Comparison of ENCODE assay signal across 20 mouse cellular contexts in genomic region chr11:19005007-19005912, GRCm38 (mm10). TPM values are rescaled to one million over a fixed set of nuclear protein-coding genes. Genes with fewer than 3 reads are reported as not detected.
A peak's percentile ranks its signal among the peaks of the same experiment; 100 is the strongest.
DNase-seq lines count a peak whose midpoint lies in the region; ATAC-seq and TF ChIP-seq lines count a peak whose summit lies in the region.
"Had no signal": no experiment of that assay in that cellular context is flagged by ENCODE, and none has a peak within 500 bp of the region (broad histone marks: within the 10 kb centered on the region; RNA-seq: fewer than 3 reads in every experiment).

No protein-coding gene starts in this region.

- no peak for TF ChIP-seq EP300 in stomach, postnatal 0 days (optimal IDR thresholded peaks at IDR 0.05)
- TF ChIP-seq EP300 in heart, adult 2 months (IDR thresholded peaks at IDR 0.05; ENCODE audit: insufficient read depth, low read depth, low read length), result no peak

- no peaks in the 10 kb centered on the region; the same call in 1 of the 2 replicates for H3K79me2 ChIP-seq in heart, adult 2 months (replicated peaks; ENCODE audit: control insufficient read depth, insufficient read depth, low read length)

- no peak overlapping the region for H3K9ac ChIP-seq in hindbrain, embryonic 15.5 days
- H3K9ac ChIP-seq in hindbrain, embryonic 11.5 days (ENCODE audit: low read depth, low read length), result no peak overlapping the region
- no peak overlapping the region for H3K9ac ChIP-seq in lung, embryonic 16.5 days (ENCODE audit: low read length)
- H3K9ac ChIP-seq in intestine, embryonic 15.5 days, result no peak overlapping the region
- no peak overlapping the region for H3K9ac ChIP-seq in stomach, postnatal 0 days (ENCODE audit: low read length)
- H3K9ac ChIP-seq in heart, adult 2 months (ENCODE audit: low read depth, low read length), result no peak overlapping the region
- H3K9ac ChIP-seq: forebrain, postnatal 0 days had no signal

- intact Hi-C loops in heart, adult 2 months (cut with DNase I), result no loop called here

- H3K27ac ChIP-seq in hindbrain, embryonic 15.5 days (replicated peaks), result 0 out of 2 replicates have a peak overlapping the region, but pooled peaks have one; percentile 38
- H3K27ac ChIP-seq in hindbrain, embryonic 11.5 days (ENCODE audit: low read depth, low read length), result no peak overlapping the region
- H3K27ac ChIP-seq in lung, embryonic 16.5 days (ENCODE audit: low read length), result peak overlapping the region; percentile 89
- no peak overlapping the region for H3K27ac ChIP-seq in intestine, embryonic 15.5 days
- peak overlapping the region; percentile 35; the same call in 1 of the 2 replicates for H3K27ac ChIP-seq in stomach, postnatal 0 days (replicated peaks)
- no peak overlapping the region for H3K27ac ChIP-seq in heart, adult 2 months
- H3K27ac ChIP-seq: forebrain, embryonic 10.5 days; midbrain, embryonic 10.5 days had no signal

- peak overlapping the region; percentile 95 for H3K4me2 ChIP-seq in hindbrain, embryonic 15.5 days
- H3K4me2 ChIP-seq in hindbrain, embryonic 11.5 days (replicated peaks; ENCODE audit: low read depth, low read length), result no peak overlapping the region
- H3K4me2 ChIP-seq in lung, embryonic 16.5 days (ENCODE audit: low read depth, low read length), result no peak overlapping the region
- H3K4me2 ChIP-seq in intestine, embryonic 15.5 days (replicated peaks), result no peak overlapping the region
- no peak overlapping the region for H3K4me2 ChIP-seq in stomach, postnatal 0 days (replicated peaks; ENCODE audit: low read depth)

- DNase-seq in hindbrain, embryonic 11.5 days (ENCODE audit: low spot score), result no peak
- DNase-seq in lung, postnatal 36 days, result no peak
- no peak for DNase-seq in stomach, postnatal 0 days (ENCODE audit: low spot score)
- DNase-seq in heart, adult 2 months, result no peak
- DNase-seq: adrenal gland, adult 2 months; cerebellum, adult 11-12 months; cerebellum, postnatal 10 days; forebrain, postnatal 0 days; gastrocnemius, postnatal 14 days; heart, adult 18-20 months; kidney, adult 11 months; kidney, postnatal 10 days; thymus, postnatal 14 days had no signal

- 0 out of 2 replicates have a peak, but pooled peaks cover 4% of the 10 kb centered on the region for H3K36me3 ChIP-seq in hindbrain, embryonic 15.5 days
- H3K36me3 ChIP-seq in hindbrain, embryonic 11.5 days (ENCODE audit: control insufficient read depth, insufficient read depth, low read length), result peaks cover 2% of the 10 kb centered on the region; the same call in 1 of the 2 replicates
- 0 out of 2 replicates have a peak, but pooled peaks cover 3% of the 10 kb centered on the region for H3K36me3 ChIP-seq in lung, embryonic 16.5 days (ENCODE audit: control insufficient read depth, insufficient read depth, low read length)
- H3K36me3 ChIP-seq in intestine, embryonic 15.5 days, result no peaks in the 10 kb centered on the region
- H3K36me3 ChIP-seq in stomach, postnatal 0 days (ENCODE audit: control insufficient read depth, insufficient read depth, low read length), result peaks cover 12% of the 10 kb centered on the region
- peaks cover 7% of the 10 kb centered on the region for H3K36me3 ChIP-seq in heart, adult 2 months (ENCODE audit: control insufficient read depth, insufficient read depth, low read length)
- H3K36me3 ChIP-seq: G1E had no signal

- H3K4me1 ChIP-seq in hindbrain, embryonic 15.5 days (replicated peaks), result peaks cover 47% of the 10 kb centered on the region
- peaks cover 10% of the 10 kb centered on the region for H3K4me1 ChIP-seq in hindbrain, embryonic 11.5 days (replicated peaks; ENCODE audit: control insufficient read depth, insufficient read depth, low read length)
- peaks cover 13% of the 10 kb centered on the region for H3K4me1 ChIP-seq in lung, embryonic 16.5 days (replicated peaks; ENCODE audit: control insufficient read depth, insufficient read depth, low read length)
- H3K4me1 ChIP-seq in intestine, embryonic 15.5 days (replicated peaks), result peaks cover 9% of the 10 kb centered on the region; the same call in 1 of the 2 replicates
- no peaks in the 10 kb centered on the region for H3K4me1 ChIP-seq in stomach, postnatal 0 days (replicated peaks; ENCODE audit: control insufficient read depth, insufficient read depth)
- peaks cover 2% of the 10 kb centered on the region; the same call in 1 of the 2 replicates for H3K4me1 ChIP-seq in heart, adult 2 months (ENCODE audit: control insufficient read depth, insufficient read depth, low read length)

- no peak for TF ChIP-seq CTCF in stomach, postnatal 0 days (IDR thresholded peaks at IDR 0.05; ENCODE audit: low read depth)
- TF ChIP-seq CTCF in heart, adult 2 months (IDR thresholded peaks at IDR 0.05), result no peak

- H3K27me3 ChIP-seq in hindbrain, embryonic 15.5 days, result no peaks in the 10 kb centered on the region
- H3K27me3 ChIP-seq in hindbrain, embryonic 11.5 days (ENCODE audit: control insufficient read depth, insufficient read depth, low read length), result no peaks in the 10 kb centered on the region
- H3K27me3 ChIP-seq in lung, embryonic 16.5 days (ENCODE audit: control insufficient read depth, insufficient read depth, low read depth, low read length), result no peaks in the 10 kb centered on the region
- no peaks in the 10 kb centered on the region for H3K27me3 ChIP-seq in intestine, embryonic 15.5 days (replicated peaks)
- H3K27me3 ChIP-seq in stomach, postnatal 0 days (ENCODE audit: control insufficient read depth, insufficient read depth, low read length), result no peaks in the 10 kb centered on the region
- H3K27me3 ChIP-seq in heart, adult 2 months (ENCODE audit: control insufficient read depth, insufficient read depth, low read length), result no peaks in the 10 kb centered on the region
- H3K27me3 ChIP-seq: CH12.LX had no signal

- 76% methylated on average over 9 of the region's 9 CpGs for WGBS in hindbrain, embryonic 15.5 days
- WGBS in hindbrain, embryonic 11.5 days, result 88% methylated on average over 9 of the region's 9 CpGs
- 36% methylated on average over 9 of the region's 9 CpGs for WGBS in lung, embryonic 16.5 days
- WGBS in intestine, embryonic 15.5 days, result 44% methylated on average over 9 of the region's 9 CpGs
- WGBS in stomach, postnatal 0 days, result 28% methylated on average over 9 of the region's 9 CpGs
- 91% methylated on average over 9 of the region's 9 CpGs for WGBS in heart, adult 2 months

- H3K9me3 ChIP-seq in hindbrain, embryonic 15.5 days, result no peaks in the 10 kb centered on the region
- no peaks in the 10 kb centered on the region for H3K9me3 ChIP-seq in hindbrain, embryonic 11.5 days (ENCODE audit: control insufficient read depth, low read length)
- H3K9me3 ChIP-seq in lung, embryonic 16.5 days (ENCODE audit: control insufficient read depth, low read length), result no peaks in the 10 kb centered on the region
- H3K9me3 ChIP-seq in intestine, embryonic 15.5 days, result no peaks in the 10 kb centered on the region
- H3K9me3 ChIP-seq in stomach, postnatal 0 days (ENCODE audit: control insufficient read depth, low read length), result no peaks in the 10 kb centered on the region
- H3K9me3 ChIP-seq: forebrain, embryonic 10.5 days; G1E; midbrain, embryonic 10.5 days had no signal

- TF ChIP-seq POLR2A in heart, adult 2 months (IDR thresholded peaks at IDR 0.05; ENCODE audit: insufficient read depth, low read depth, low read length), result no peak

- no peak overlapping the region for H3K4me3 ChIP-seq in hindbrain, embryonic 15.5 days
- H3K4me3 ChIP-seq in hindbrain, embryonic 11.5 days (ENCODE audit: low read depth, low read length), result no peak overlapping the region
- no peak overlapping the region for H3K4me3 ChIP-seq in lung, embryonic 16.5 days (ENCODE audit: low read length)
- H3K4me3 ChIP-seq in intestine, embryonic 15.5 days (replicated peaks), result no peak overlapping the region
- no peak overlapping the region for H3K4me3 ChIP-seq in stomach, postnatal 0 days (ENCODE audit: low read depth, low read length)
- H3K4me3 ChIP-seq in heart, adult 2 months, result no peak overlapping the region
- H3K4me3 ChIP-seq: forebrain, embryonic 10.5 days; midbrain, embryonic 10.5 days had no signal

- ATAC-seq in hindbrain, embryonic 15.5 days (ENCODE audit: low FRiP score, low read depth), result no peak
- ATAC-seq in hindbrain, embryonic 11.5 days (ENCODE audit: low FRiP score), result no peak
- peak; percentile 75 for ATAC-seq in lung, embryonic 16.5 days (ENCODE audit: low read depth)
- peak; percentile 42; the same call in 1 of the 2 replicates for ATAC-seq in intestine, embryonic 15.5 days
- no peak for ATAC-seq in stomach, postnatal 0 days (ENCODE audit: low FRiP score, low TSS enrichment)
- ATAC-seq: forebrain, postnatal 0 days had no signal

RNA-seq across cellular contexts. Expression of gene Meis1, which starts 13.5 kb away (rescaled TPM):
- 159 and 178 TPM in 2 replicates for polyA plus RNA-seq in hindbrain, embryonic 15.5 days (2015; fragmentation: Nextera tagmentation; extraction: Ambion mirVana)
- 132 and 149 TPM in 2 replicates for polyA plus RNA-seq in hindbrain, embryonic 11.5 days (2014; fragmentation: Nextera tagmentation; extraction: Ambion mirVana)
- 94.4 and 99.9 TPM in 2 replicates for polyA plus RNA-seq in lung, embryonic 16.5 days (2015; fragmentation: Nextera tagmentation; extraction: Ambion mirVana)
- polyA plus RNA-seq in intestine, embryonic 15.5 days (2015; fragmentation: Nextera tagmentation; extraction: Ambion mirVana), result 106 and 112 TPM in 2 replicates
- 48.5 and 50.2 TPM in 2 replicates for polyA plus RNA-seq in stomach, postnatal 0 days (2015; fragmentation: Nextera tagmentation; extraction: Ambion mirVana)
- total RNA-seq in heart, adult 2 months (2021), result 10 to 100 TPM; 29.0 to 31.4 TPM
- polyA plus RNA-seq in heart, adult 2 months (2012; rRNA removed), result 18.2 and 22.6 TPM in 2 replicates

Comparison
In these comparisons a context has a peak if more than half of its experiments do, and no peak if none do; other contexts are left out.
1. H3K27ac ChIP-seq: peak in hindbrain, embryonic 15.5 days (single experiment), lung, embryonic 16.5 days (single experiment) and stomach, postnatal 0 days (single experiment); none in hindbrain, embryonic 11.5 days (single experiment), intestine, embryonic 15.5 days (single experiment) and heart, adult 2 months (single experiment).
2. ATAC-seq: peak in lung, embryonic 16.5 days (single experiment) and intestine, embryonic 15.5 days (single experiment); none in hindbrain, embryonic 15.5 days (single experiment), hindbrain, embryonic 11.5 days (single experiment) and stomach, postnatal 0 days (single experiment).